Mouse (Mus musculus) CH12.LX (cell line): Measurements from ENCODE around the gene Lama2. TPM values are rescaled to one million over a fixed set of nuclear protein-coding genes. Genes with fewer than 3 reads are reported as not detected.

Experiments used
- DNase-seq: peaks from one replicate; pipeline ENCODE4 v3.0.0-alpha.2; 2013; ENCODE audit errors: extremely low read depth
- H3K27ac ChIP-seq: 2 replicates; pipeline ENCODE4 v1.5.1; 2012; ENCODE audit warnings: low read depth, mild to moderate bottlenecking, control low read depth, moderate library complexity; ENCODE audit not compliant: insufficient read depth
- H3K27me3 ChIP-seq: replicated peaks from 2 replicates; pipeline ENCODE3; 2012; ENCODE audit warnings: inconsistent platforms
- H3K36me3 ChIP-seq, 2 experiments: replicated peaks in 1 of 2; 2 replicates each; pipeline versions ENCODE3 to v1.6.1; 2012; ENCODE audit warnings: inconsistent platforms in 1 of 2, low read length in 1 of 2, mild to moderate bottlenecking in 1 of 2, mixed read lengths in 1 of 2, moderate library complexity in 1 of 2; ENCODE audit not compliant: control insufficient read depth in 1 of 2, insufficient read depth in 1 of 2
- H3K4me1 ChIP-seq, 2 experiments: 2 replicates each; pipeline ENCODE4 v1.6.1; 2012; ENCODE audit warnings: inconsistent platforms in 1 of 2, moderate library complexity in 1 of 2; ENCODE audit not compliant: insufficient read depth in 2 of 2, control insufficient read depth in 1 of 2
- H3K4me2 ChIP-seq: 2 replicates; pipeline ENCODE4 v1.6.1; 2012; ENCODE audit warnings: low read depth, mild to moderate bottlenecking, control low read depth; ENCODE audit not compliant: poor library complexity, insufficient read depth, severe bottlenecking
- H3K4me3 ChIP-seq, 3 experiments: fragments of 150-350 bp in 1 of 3; sonication (generic) in 1 of 3; replicated peaks in 1 of 3; 2 replicates each; pipeline versions ENCODE3 to v1.5.1; 2011 to 2012; ENCODE audit warnings: low read depth in 2 of 3, low read length in 2 of 3, mild to moderate bottlenecking in 2 of 3, moderate library complexity in 2 of 3, control low read depth in 1 of 3, improper control_type of control experiment in 1 of 3, inconsistent platforms in 1 of 3, mixed read lengths in 1 of 3; ENCODE audit not compliant: poor library complexity in 1 of 3
- H3K79me2 ChIP-seq: replicated peaks from 2 replicates; pipeline ENCODE4 v1.6.1; 2012; ENCODE audit warnings: mild to moderate bottlenecking, moderate library complexity; ENCODE audit not compliant: control insufficient read depth, poor library complexity, insufficient read depth, severe bottlenecking; ENCODE audit errors: extremely low read depth
- H3K9ac ChIP-seq: 2 replicates; pipeline ENCODE4 v1.6.1; 2012; ENCODE audit warnings: low read depth, mild to moderate bottlenecking, control low read depth, moderate library complexity; ENCODE audit not compliant: insufficient read depth
- H3K9me3 ChIP-seq: replicated peaks from 2 replicates; pipeline ENCODE3; 2012; ENCODE audit warnings: low read length, inconsistent platforms, mixed read lengths
- BHLHE40 ChIP-seq: IDR thresholded peaks from 2 replicates; pipeline ENCODE4 v1.6.1; 2011; ENCODE audit warnings: mild to moderate bottlenecking, low read depth, low read length, improper control_type of control experiment
- ELF1 ChIP-seq: IDR thresholded peaks from 2 replicates; pipeline ENCODE4 v1.6.1; 2014; ENCODE audit warnings: low read depth, mild to moderate bottlenecking, inconsistent platforms, low read length, improper control_type of control experiment
- GABPA ChIP-seq: IDR thresholded peaks from 2 replicates; pipeline ENCODE4 v1.6.1; 2012; ENCODE audit warnings: low read depth, low read length, improper control_type of control experiment, inconsistent platforms; ENCODE audit not compliant: insufficient replicate concordance
- IRF4 ChIP-seq: IDR thresholded peaks from 2 replicates; pipeline ENCODE4 v1.6.1; 2014; ENCODE audit warnings: low read depth, mild to moderate bottlenecking, inconsistent platforms, low read length, improper control_type of control experiment
- JUN ChIP-seq: IDR thresholded peaks from 2 replicates; pipeline ENCODE4 v1.6.1; 2011; ENCODE audit warnings: low read depth, mild to moderate bottlenecking, low read length, improper control_type of control experiment, moderate library complexity; ENCODE audit not compliant: insufficient read depth
- JUND ChIP-seq: conservative IDR thresholded peaks from 2 replicates; pipeline ENCODE4 v1.6.1; 2011; ENCODE audit warnings: low read depth, low read length, improper control_type of control experiment
- KAT2A ChIP-seq: IDR thresholded peaks from 2 replicates; pipeline ENCODE4 v1.6.1; 2012; ENCODE audit warnings: low read length, improper control_type of control experiment, inconsistent platforms; ENCODE audit not compliant: insufficient replicate concordance
- MEF2A ChIP-seq: IDR thresholded peaks from 2 replicates; pipeline ENCODE4 v1.6.1; 2014; ENCODE audit warnings: low read depth, mild to moderate bottlenecking, inconsistent platforms, low read length, improper control_type of control experiment, borderline replicate concordance
- MXI1 ChIP-seq: IDR thresholded peaks from 2 replicates; pipeline ENCODE4 v1.6.1; 2011; ENCODE audit warnings: mild to moderate bottlenecking, low read depth, low read length, improper control_type of control experiment
- NELFE ChIP-seq: IDR thresholded peaks from 2 replicates; pipeline ENCODE4 v1.6.1; 2011; ENCODE audit warnings: low read depth, low read length, improper control_type of control experiment
- PAX5 ChIP-seq: IDR thresholded peaks from 2 replicates; pipeline ENCODE4 v1.6.1; 2012; ENCODE audit warnings: low read length, inconsistent platforms, mixed read lengths
- POLR2A ChIP-seq: IDR thresholded peaks from 2 replicates; pipeline ENCODE4 v1.6.1; 2011; ENCODE audit warnings: low read depth, mild to moderate bottlenecking, improper control_type of control experiment, low read length
- POLR2AphosphoS2 ChIP-seq: IDR thresholded peaks from 2 replicates; pipeline ENCODE4 v1.6.1; 2011; ENCODE audit warnings: low read depth, low read length, improper control_type of control experiment
- RAD21 ChIP-seq: IDR thresholded peaks from 2 replicates; pipeline ENCODE4 v1.6.1; 2011; ENCODE audit warnings: low read depth, mild to moderate bottlenecking, low read length, improper control_type of control experiment, moderate library complexity
- RCOR1 ChIP-seq: conservative IDR thresholded peaks from 2 replicates; pipeline ENCODE4 v1.6.1; 2012; ENCODE audit warnings: low read depth, mild to moderate bottlenecking, inconsistent platforms, low read length, improper control_type of control experiment
- SIN3A ChIP-seq: IDR thresholded peaks from 2 replicates; pipeline ENCODE4 v1.6.1; 2012; ENCODE audit warnings: low read length, improper control_type of control experiment, inconsistent platforms
- TBP ChIP-seq: conservative IDR thresholded peaks from 2 replicates; pipeline ENCODE4 v1.6.1; 2011; ENCODE audit warnings: low read depth, low read length, improper control_type of control experiment
- TCF12 ChIP-seq: IDR thresholded peaks from 2 replicates; pipeline ENCODE4 v1.6.1; 2014; ENCODE audit warnings: low read depth, mild to moderate bottlenecking, inconsistent platforms, low read length, improper control_type of control experiment
- UBTF ChIP-seq: IDR thresholded peaks from 2 replicates; pipeline ENCODE4 v1.6.1; 2012; ENCODE audit warnings: low read depth, mild to moderate bottlenecking, inconsistent platforms, low read length, improper control_type of control experiment, moderate library complexity
- USF1 ChIP-seq: IDR thresholded peaks from 2 replicates; pipeline ENCODE4 v1.6.1; 2014; ENCODE audit warnings: low read depth, mild to moderate bottlenecking, inconsistent platforms, low read length, improper control_type of control experiment
- USF2 ChIP-seq: conservative IDR thresholded peaks from 2 replicates; pipeline ENCODE4 v1.6.1; 2011; ENCODE audit warnings: low read depth, low read length, improper control_type of control experiment
- ZKSCAN1 ChIP-seq: IDR thresholded peaks from 2 replicates; pipeline ENCODE4 v1.6.1; 2012; ENCODE audit warnings: low read depth, inconsistent platforms, low read length, improper control_type of control experiment, borderline replicate concordance
- ZMIZ1 ChIP-seq: IDR thresholded peaks from 2 replicates; pipeline ENCODE4 v1.6.1; 2012; ENCODE audit warnings: low read depth, mild to moderate bottlenecking, inconsistent platforms, low read length, improper control_type of control experiment
- ZNF384 ChIP-seq: IDR thresholded peaks from 2 replicates; pipeline ENCODE4 v1.6.1; 2012; ENCODE audit warnings: low read depth, low read length, improper control_type of control experiment, inconsistent platforms
- dilution Hi-C: fragments of 300-500 bp; cut with MboI; formaldehyde crosslinking; loops from 2 replicates; pipeline ENCODE4 v1.14.3; 2020; ENCODE audit warnings: low sequenced_read_pairs; ENCODE audit not compliant: extremely low pct_unique_long_range_greater_than_20kb, extremely low pct_ligation_motif_present
- in situ Hi-C: fragments of 300-500 bp; cut with MboI; formaldehyde crosslinking; loops from 3 replicates; pipeline ENCODE4 v1.14.3; 2019; ENCODE audit warnings: low sequenced_read_pairs, low pct_ligation_motif_present, low pct_unique_long_range_greater_than_20kb, mixed read lengths
- polyA plus RNA-seq: library from polyadenylated mRNA; unstranded; fragments of >175 nt; gene quantifications from 2 replicates; pipeline ENCODE4 v1.2.1, GENCODE M21; 2012; ENCODE audit warnings: low read depth; ENCODE audit not compliant: insufficient read length
- total RNA-seq, 2 experiments: library from RNA; depleted of rRNA; stranded (reverse); fragments of 300-350 nt in 1 of 2; fragments of >200 nt in 1 of 2; gene quantifications; 2 replicates each; pipeline ENCODE4 v1.2.3; 2012 to 2014

Gene Lama2
- total and polyA plus RNA-seq, 3 experiments: not detected

DNA sequence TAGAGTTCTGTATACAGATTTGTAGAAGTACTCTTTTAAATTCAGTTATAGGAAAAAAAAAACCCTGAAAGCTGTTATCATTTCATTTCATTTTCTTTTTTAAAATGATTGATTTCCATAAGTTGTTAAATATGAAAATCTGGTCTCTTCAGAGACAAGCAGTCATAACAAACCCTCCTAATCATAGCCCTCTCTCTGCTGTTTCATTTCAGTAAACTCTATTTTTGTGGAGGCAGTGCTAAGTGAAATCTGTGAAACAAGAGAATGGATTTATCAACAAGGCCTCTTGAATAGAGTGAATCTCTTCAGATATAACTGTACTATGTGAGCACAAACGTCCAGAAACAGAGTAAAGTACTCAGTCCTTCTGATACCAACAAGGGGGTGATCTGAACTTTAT, 577.7 kb downstream of the Lama2 start:
- H3K9ac ChIP-seq: no peak overlapping the region
- H3K4me1 ChIP-seq: no peaks in the 10 kb centered on the region
- H3K4me2 ChIP-seq: no peak overlapping the region
- no peak overlapping the region for H3K4me3 ChIP-seq
- TF ChIP-seq SIN3A: no peak
- no peak for TF ChIP-seq PAX5
- no peak for TF ChIP-seq MXI1
- TF ChIP-seq NELFE: no peak
- TF ChIP-seq MEF2A: no peak
- no peak for TF ChIP-seq RAD21
- TF ChIP-seq BHLHE40: no peak
- TF ChIP-seq IRF4: no peak
- TF ChIP-seq USF2: no peak
- TF ChIP-seq POLR2A: no peak
- TF ChIP-seq GABPA: no peak
- TF ChIP-seq TBP: no peak
- no peak for TF ChIP-seq UBTF
- no peak for TF ChIP-seq KAT2A
- TF ChIP-seq ZMIZ1: no peak
- TF ChIP-seq, all 38 proteins: peak for 0
- dilution Hi-C loops: no loop called here
- Histone ChIP-seq H3K27ac (no peak overlapping the region), H3K27me3 (no peaks in the 10 kb centered on the region), H3K9me3 (no peaks in the 10 kb centered on the region), H3K79me2 (no peaks in the 10 kb centered on the region), H3K36me3 (no peaks in the 10 kb centered on the region)
- in situ Hi-C loops: no loop called here
- no peak for DNase-seq

DNA sequence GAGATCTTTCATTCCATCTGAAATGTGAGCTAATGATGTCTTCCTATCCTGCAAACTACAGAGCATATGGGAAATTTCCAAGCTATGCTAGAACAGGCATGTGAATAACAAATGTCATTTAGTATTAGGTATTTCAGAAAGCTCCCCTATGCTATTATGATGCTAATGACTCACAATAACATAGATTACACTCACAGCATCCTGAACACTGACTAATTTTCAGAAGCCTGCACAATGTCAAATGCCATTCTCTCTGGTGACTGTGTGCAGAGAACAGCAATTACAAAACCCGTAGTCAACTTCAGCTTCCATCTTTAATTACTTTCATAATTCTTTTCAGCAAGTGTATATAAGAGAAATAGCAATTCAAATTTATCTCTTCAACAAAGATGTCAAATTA, 596.9 kb downstream of the Lama2 start:
- H3K79me2 ChIP-seq: no peaks in the 10 kb centered on the region
- H3K9me3 ChIP-seq: no peaks in the 10 kb centered on the region
- DNase-seq: no peak
- H3K4me3 ChIP-seq: no peak overlapping the region
- H3K4me2 ChIP-seq: no peak overlapping the region
- in situ Hi-C loops (no loop called here), dilution Hi-C loops (no loop called here)
- H3K9ac ChIP-seq: no peak overlapping the region
- no peaks in the 10 kb centered on the region for H3K36me3 ChIP-seq
- no peaks in the 10 kb centered on the region for H3K27me3 ChIP-seq
- TF ChIP-seq USF1: no peak
- no peak for TF ChIP-seq IRF4
- no peak for TF ChIP-seq JUND
- TF ChIP-seq ELF1: no peak
- no peak for TF ChIP-seq ZKSCAN1
- TF ChIP-seq ZNF384: no peak
- no peak for TF ChIP-seq UBTF
- no peak for TF ChIP-seq RCOR1
- TF ChIP-seq POLR2AphosphoS2: no peak
- TF ChIP-seq TCF12: no peak
- TF ChIP-seq GABPA: no peak
- TF ChIP-seq MXI1: no peak
- TF ChIP-seq POLR2A: no peak
- no peak for TF ChIP-seq JUN
- no peak overlapping the region for H3K27ac ChIP-seq
- H3K4me1 ChIP-seq: peaks cover 0 to 5% of the 10 kb centered on the region in 2 experiments; a peak in 1 of 4 replicates
